Comparison of ENCODE assay signal across 8 mouse cellular contexts in the genomic region with DNA sequence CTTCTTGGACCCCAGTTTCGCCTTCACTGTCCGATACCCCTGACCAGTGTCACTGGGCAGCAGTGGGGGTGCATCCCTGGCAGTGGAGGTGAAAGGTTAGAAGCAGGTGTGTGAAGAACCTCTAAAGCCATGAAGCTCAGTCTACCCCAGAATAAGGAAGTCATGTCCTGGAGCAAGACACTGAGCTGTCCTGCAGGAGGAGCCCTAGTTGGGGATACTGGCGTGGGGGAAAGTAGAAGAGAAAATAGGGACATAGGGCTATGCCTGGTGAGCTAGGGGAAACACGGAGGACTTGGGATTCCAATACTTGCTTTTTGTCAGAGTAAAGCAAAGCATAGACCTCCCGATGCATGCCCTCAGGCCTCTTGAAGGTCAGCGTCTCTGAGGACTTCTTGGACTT. TPM values are rescaled to one million over a fixed set of nuclear protein-coding genes. Genes with fewer than 3 reads are reported as not detected.
DNase-seq lines count a peak whose midpoint lies in the region; ATAC-seq and TF ChIP-seq lines count a peak whose summit lies in the region.

No protein-coding gene starts in this region.

- H3K9ac ChIP-seq in heart, postnatal 0 days (replicated peaks; ENCODE audit: low read depth, low read length): peak overlapping the region; percentile 86; the same call in 1 of the 2 replicates
- H3K9ac ChIP-seq in ES-E14 (ENCODE audit: insufficient read depth, low read depth, low read length, poor library complexity, severe bottlenecking): peak overlapping the region; percentile 82; the same call in 1 of the 2 replicates
- H3K9ac ChIP-seq in forebrain, embryonic 15.5 days (replicated peaks): peak overlapping the region; percentile 89; the same call in 1 of the 2 replicates
- H3K9ac ChIP-seq in liver, postnatal 0 days (replicated peaks): 0 out of 2 replicates have a peak overlapping the region, but pooled peaks have one; percentile 9

- no peaks in the 10 kb centered on the region for H3K9me3 ChIP-seq in heart, postnatal 0 days (replicated peaks; ENCODE audit: control insufficient read depth, low read length)
- H3K9me3 ChIP-seq in ES-E14 (ENCODE audit: control insufficient read depth, insufficient read depth, low read depth, low read length): no peaks in the 10 kb centered on the region
- H3K9me3 ChIP-seq in forebrain, embryonic 15.5 days: no peaks in the 10 kb centered on the region
- H3K9me3 ChIP-seq in liver, postnatal 0 days (ENCODE audit: low read length): no peaks in the 10 kb centered on the region

- no peak overlapping the region for H3K27ac ChIP-seq in heart, postnatal 0 days (ENCODE audit: low read depth)
- no peak overlapping the region for H3K27ac ChIP-seq in ES-E14 (ENCODE audit: insufficient read depth, low read depth, low read length, poor library complexity, severe bottlenecking)
- no peak overlapping the region for H3K27ac ChIP-seq in forebrain, embryonic 15.5 days (replicated peaks)
- no peak overlapping the region for H3K27ac ChIP-seq in liver, postnatal 0 days (ENCODE audit: low read depth)

- 68% methylated on average over 6 of the region's 6 CpGs for WGBS in heart, postnatal 0 days
- WGBS in forebrain, embryonic 15.5 days: 78% methylated on average over 6 of the region's 6 CpGs
- 76% methylated on average over 6 of the region's 6 CpGs for WGBS in liver, postnatal 0 days (ENCODE audit: insufficient replicate concordance)

- no peak for TF ChIP-seq CTCF in heart, postnatal 0 days (IDR thresholded peaks at IDR 0.05; ENCODE audit: low read depth)
- TF ChIP-seq CTCF in liver, postnatal 0 days (IDR thresholded peaks at IDR 0.05; ENCODE audit: low read depth): peak; percentile 47

- peak overlapping the region; percentile 88; the same call in 1 of the 2 replicates for H3K4me3 ChIP-seq in heart, postnatal 0 days (ENCODE audit: low read depth, low read length)
- peak overlapping the region in 1 of 2 experiments; percentile 90; a peak in 1 of 4 replicates for H3K4me3 ChIP-seq in ES-E14 (ENCODE audit: insufficient read depth in 1 of 2, low read depth in 1 of 2, low read length in 2 of 2, poor library complexity in 1 of 2, severe bottlenecking in 1 of 2)
- H3K4me3 ChIP-seq in forebrain, embryonic 15.5 days: peak overlapping the region; percentile 91
- peak overlapping the region; percentile 80 for H3K4me3 ChIP-seq in liver, postnatal 0 days (ENCODE audit: low read depth, low read length)

- intact Hi-C loops in heart, postnatal 25 days (cut with DNase I): loop anchor here (5.0 kb wide), 1 partner anchor 134 kb away; no protein-coding TSS in a partner anchor

- H3K4me2 ChIP-seq in heart, postnatal 0 days (ENCODE audit: low read depth, low read length): peak overlapping the region; percentile 96
- peak overlapping the region; percentile 87 for H3K4me2 ChIP-seq in forebrain, embryonic 15.5 days (replicated peaks)
- peak overlapping the region; percentile 95 for H3K4me2 ChIP-seq in liver, postnatal 0 days (ENCODE audit: low read depth, low read length)

- peaks cover 42% of the 10 kb centered on the region for H3K36me3 ChIP-seq in heart, postnatal 0 days (replicated peaks; ENCODE audit: control insufficient read depth, insufficient read depth, low read length)
- H3K36me3 ChIP-seq in ES-E14 (ENCODE audit: control insufficient read depth, insufficient read depth, low read length, poor library complexity, severe bottlenecking): peaks cover 20% of the 10 kb centered on the region
- peaks cover 34% of the 10 kb centered on the region for H3K36me3 ChIP-seq in forebrain, embryonic 15.5 days
- peaks cover 30% of the 10 kb centered on the region for H3K36me3 ChIP-seq in liver, postnatal 0 days (replicated peaks; ENCODE audit: insufficient read depth, low read length)

- H3K4me1 ChIP-seq in heart, postnatal 0 days (ENCODE audit: control insufficient read depth, insufficient read depth): 0 out of 2 replicates have a peak, but pooled peaks cover 6% of the 10 kb centered on the region
- H3K4me1 ChIP-seq in ES-E14 (ENCODE audit: control insufficient read depth in 2 of 2, insufficient read depth in 2 of 2, low read length in 2 of 2, poor library complexity in 1 of 2): no peaks in the 10 kb centered on the region
- H3K4me1 ChIP-seq in forebrain, embryonic 15.5 days: peaks cover 22% of the 10 kb centered on the region
- peaks cover 10% of the 10 kb centered on the region for H3K4me1 ChIP-seq in liver, postnatal 0 days (ENCODE audit: insufficient read depth)

- no peak for ATAC-seq in heart, postnatal 0 days (ENCODE audit: insufficient read depth, low read depth)
- ATAC-seq in forebrain, embryonic 15.5 days (replicated peaks): no peak
- no peak for ATAC-seq in liver, postnatal 0 days

- H3K27me3 ChIP-seq in heart, postnatal 0 days (ENCODE audit: control insufficient read depth, insufficient read depth, low read length): no peaks in the 10 kb centered on the region
- H3K27me3 ChIP-seq in forebrain, embryonic 15.5 days: 0 out of 2 replicates have a peak, but pooled peaks cover 2% of the 10 kb centered on the region
- H3K27me3 ChIP-seq in liver, postnatal 0 days (ENCODE audit: insufficient read depth, low read length): no peaks in the 10 kb centered on the region

- DNase-seq in heart, postnatal 0 days (ENCODE audit: low spot score): no peak
- DNase-seq in heart, postnatal 25 days (ENCODE audit: low spot score): no peak
- no peak for DNase-seq in ES-E14 (ENCODE audit: low read depth, low spot score)
- DNase-seq in liver, postnatal 0 days: no peak
- DNase-seq in ovary, adult 18-20 months (ENCODE audit: low spot score): no peak
- no peak for DNase-seq in cerebellum, postnatal 14 days
- DNase-seq in adrenal gland, adult 8-10 months: no peak

- TF ChIP-seq EP300 in heart, postnatal 0 days (IDR thresholded peaks at IDR 0.05; ENCODE audit: low read depth): no peak
- TF ChIP-seq EP300 in liver, postnatal 0 days (IDR thresholded peaks at IDR 0.05; ENCODE audit: low read depth): no peak

- in situ Hi-C loops in ES-E14 (cut with MboI; ENCODE audit: low sequenced_read_pairs in 2 of 2, unreplicated experiment in 2 of 2): no loop called here

TF ChIP-seq in ES-E14, 5 proteins besides CTCF, POLR2A, EP300 and RAD21:
- no peak for TF ChIP-seq ZC3H11A (IDR thresholded peaks at IDR 0.05; ENCODE audit: borderline replicate concordance, low read depth, low read length)
- TF ChIP-seq CHD2 (IDR thresholded peaks at IDR 0.05; ENCODE audit: low read depth, low read length): no peak
- no peak for TF ChIP-seq ZNF384 (IDR thresholded peaks at IDR 0.05; ENCODE audit: low read depth, low read length)
- TF ChIP-seq HCFC1 (IDR thresholded peaks at IDR 0.05; ENCODE audit: borderline replicate concordance, insufficient read depth, low read length): no peak
- TF ChIP-seq MAFK (IDR thresholded peaks at IDR 0.05; ENCODE audit: insufficient read depth, low read depth, low read length): no peak

RNA-seq across cellular contexts. Expression of gene Dmap1, which starts 1.1 kb away (rescaled TPM):
- total RNA-seq in heart, postnatal 0 days (2014; rRNA removed; ENCODE audit: low replicate concordance): 42.1 and 50.4 TPM in 2 replicates
- polyA plus RNA-seq in heart, postnatal 0 days (2015; fragmentation: Nextera tagmentation; extraction: Ambion mirVana): 32.1 and 32.6 TPM in 2 replicates
- total RNA-seq in heart, postnatal 25 days (2021): 10 to 100 TPM; 18.3 to 19.0 TPM
- total RNA-seq in ES-E14 (2012; rRNA removed): 53.6 and 55.5 TPM in 2 replicates
- polyA plus RNA-seq in forebrain, embryonic 15.5 days (2015; fragmentation: Nextera tagmentation; extraction: Ambion mirVana): 78.7 and 81.2 TPM in 2 replicates
- 14.6 TPM in 2 replicates for polyA plus RNA-seq in liver, postnatal 0 days (2015; fragmentation: Nextera tagmentation; extraction: Ambion mirVana)
- 10 to 100 TPM; 22.3 to 35.4 (median 31.1) TPM for total RNA-seq in adrenal gland, adult 8-10 months (2022)

RNA-seq across cellular contexts. Expression of gene Gm12845, which starts 43.2 kb away (rescaled TPM):
- not detected in 2 replicates for total RNA-seq in heart, postnatal 0 days (2014; rRNA removed; ENCODE audit: low replicate concordance)
- not detected in 2 replicates for polyA plus RNA-seq in heart, postnatal 0 days (2015; fragmentation: Nextera tagmentation; extraction: Ambion mirVana)
- total RNA-seq in heart, postnatal 25 days (2021): not detected
- not detected in 2 replicates for total RNA-seq in ES-E14 (2012; rRNA removed)
- polyA plus RNA-seq in forebrain, embryonic 15.5 days (2015; fragmentation: Nextera tagmentation; extraction: Ambion mirVana): not detected in 2 replicates
- polyA plus RNA-seq in liver, postnatal 0 days (2015; fragmentation: Nextera tagmentation; extraction: Ambion mirVana): not detected in 2 replicates
- not detected for total RNA-seq in adrenal gland, adult 8-10 months (2022)

Comparison
In these comparisons a context has a peak if more than half of its experiments do, and no peak if none do; other contexts are left out.
1. H3K9ac ChIP-seq: peak in every context shown above with its lines; median percentile 89 in forebrain, embryonic 15.5 days; 86 in heart, postnatal 0 days; 82 in ES-E14; 9 in liver, postnatal 0 days.